Mouse (Mus musculus) monocyte, adult 2 months (primary cell): ENCODE data around the gene Gpr83.

ENCODE experiments used
- DNase-seq, 2 experiments: peaks; one replicate each; pipeline ENCODE4 v3.0.0; 2022; ENCODE audit warnings: low spot score in 2 of 2, low read depth in 1 of 2

The Gpr83 gene

DNA sequence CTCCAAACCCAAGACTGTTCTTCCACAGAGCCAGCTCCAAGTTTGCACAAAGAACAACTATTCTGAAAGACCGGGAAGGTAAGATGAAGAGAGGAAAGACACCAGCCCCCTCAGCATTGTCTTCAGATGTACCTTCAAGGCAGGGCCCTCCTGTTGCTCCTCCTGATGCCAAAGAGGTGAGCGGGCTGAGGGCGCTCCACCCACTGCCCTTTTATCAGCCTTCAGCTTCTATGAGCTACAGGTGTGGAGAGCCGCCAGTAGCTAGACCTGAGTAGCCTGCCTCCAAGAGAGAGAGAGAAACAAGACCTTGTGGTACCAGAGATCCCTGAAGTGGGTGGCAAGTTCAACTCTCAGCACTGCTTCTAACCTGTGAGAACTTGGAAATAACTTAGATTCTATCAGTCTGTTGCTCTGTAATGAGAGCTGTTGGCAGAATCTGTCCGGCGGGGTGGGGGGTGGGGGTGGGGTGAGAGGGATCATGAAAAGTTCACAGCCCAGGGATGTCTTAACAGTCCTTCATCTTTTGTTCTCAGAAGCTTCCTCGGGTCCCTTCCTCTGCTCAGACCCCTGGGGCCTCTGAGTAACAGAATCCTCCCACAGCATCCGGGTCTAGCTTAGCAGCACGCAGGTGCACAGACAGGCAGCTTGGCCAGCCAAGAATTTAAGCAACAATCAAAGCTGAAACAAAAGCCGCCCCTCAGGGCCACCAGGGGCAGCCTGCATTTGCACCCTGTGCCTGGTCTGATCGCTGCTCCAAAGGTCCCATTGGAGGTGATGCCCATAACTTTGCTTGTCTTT is 43.8 kb downstream of the Gpr83 start, which contains the start of gene Izumo1r:
Gene Izumo1r, minus strand, starts transcription at position 369 of the 798 bp plus-strand sequence.
- DNase-seq = no peak

DNA sequence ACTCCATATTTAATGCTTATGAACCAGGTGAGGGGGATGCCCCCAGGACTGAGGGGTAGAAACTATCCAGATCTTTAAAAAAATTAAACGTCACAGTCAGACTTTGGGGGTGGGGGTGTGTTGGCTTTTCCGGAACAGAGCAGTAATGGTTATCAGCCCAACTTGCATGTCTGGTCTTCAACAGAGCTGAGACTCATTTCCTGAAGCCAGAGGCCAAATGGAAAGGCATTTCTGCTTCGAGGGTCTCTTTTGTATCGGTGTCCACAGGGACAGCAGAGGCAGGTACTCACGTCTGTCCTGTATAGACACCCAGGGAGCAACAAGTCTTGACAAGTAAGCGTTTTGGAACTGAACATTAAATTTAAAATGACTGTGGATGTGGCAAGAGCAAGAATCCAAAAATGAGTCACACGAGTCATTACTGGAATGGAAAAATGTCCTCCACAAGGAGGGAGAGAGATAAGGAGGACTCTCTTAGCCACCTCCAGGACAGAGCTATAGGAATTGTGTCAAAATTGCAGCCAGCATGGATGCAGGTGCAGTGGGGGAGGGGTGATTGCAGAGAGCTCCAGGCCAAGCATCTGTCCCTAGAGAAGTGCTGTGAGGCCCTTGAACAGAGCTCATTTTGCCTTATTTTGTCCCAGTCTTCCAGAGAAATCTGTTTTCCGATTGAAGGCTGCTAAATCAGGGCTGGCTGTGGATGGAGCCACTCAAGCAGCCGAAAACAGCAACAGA is 44.9 kb downstream of the Gpr83 start:
- no peak for DNase-seq

DNA sequence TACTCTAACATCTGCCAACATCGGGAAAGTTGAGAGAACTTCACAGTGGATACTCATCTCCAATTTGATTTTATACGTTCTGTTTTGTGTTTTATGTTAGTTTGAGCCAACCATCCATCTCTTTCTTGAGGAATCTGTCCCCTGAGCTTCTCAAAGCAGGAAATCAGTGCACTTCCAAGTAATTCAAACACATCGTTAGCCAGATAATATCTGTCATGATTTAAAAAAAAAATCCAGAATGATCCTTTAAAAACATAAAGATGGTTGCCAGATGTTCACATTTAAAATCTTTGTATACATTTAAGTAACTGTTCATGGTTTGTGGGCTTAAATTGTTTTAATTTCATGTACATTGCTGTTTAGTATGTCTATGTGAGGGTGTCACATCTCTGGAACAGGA is 45.9 kb downstream of the Gpr83 start:
- DNase-seq = no peak

DNA sequence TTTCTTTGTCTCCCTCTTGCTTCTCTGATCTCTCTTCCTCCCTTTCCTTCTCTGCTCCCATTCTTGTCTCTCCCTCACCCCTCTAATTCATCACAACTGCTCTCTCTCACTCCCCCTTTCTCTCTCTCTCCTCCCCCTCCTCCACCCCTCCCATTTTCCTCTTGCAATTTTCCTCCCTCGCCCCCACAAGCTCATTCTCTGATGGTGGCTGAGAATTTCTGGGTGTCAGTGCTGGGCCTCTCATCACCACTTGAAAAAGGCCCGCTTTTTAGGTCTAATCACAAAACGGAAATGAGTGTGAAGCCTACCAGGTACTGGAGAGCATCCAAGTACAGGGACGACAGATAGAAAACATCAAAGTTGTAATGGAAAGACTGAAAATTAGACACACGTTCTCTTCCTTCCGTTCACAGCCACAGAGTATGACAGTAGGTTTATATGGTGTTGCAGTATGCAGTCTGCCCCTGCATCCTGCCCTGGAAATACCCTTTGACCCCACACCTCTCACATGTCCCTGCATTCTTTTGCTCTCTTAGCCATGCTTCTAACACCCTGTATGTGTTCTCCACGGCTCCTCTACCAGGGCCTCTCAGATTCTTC is 47.9 kb downstream of the Gpr83 start:
- no peak for DNase-seq

DNA sequence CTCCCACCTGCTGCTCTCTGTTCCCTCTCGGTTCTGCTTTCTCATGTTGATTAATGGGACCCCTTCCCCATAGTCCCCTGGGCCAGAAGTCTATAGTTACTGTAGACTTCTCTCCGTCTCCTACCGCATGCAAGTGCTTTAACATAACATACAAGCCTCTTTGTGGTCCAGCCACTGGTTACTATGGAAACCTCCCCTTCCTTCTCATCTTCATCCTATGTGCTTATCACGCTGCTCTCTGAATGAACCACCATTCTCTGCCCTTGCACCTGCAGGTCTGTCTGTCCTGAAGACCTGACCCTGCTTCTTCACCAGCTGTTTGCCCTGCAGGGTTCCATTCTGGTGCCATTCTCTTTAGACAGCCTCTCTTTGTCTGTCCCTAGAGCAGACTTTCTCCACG is 50.0 kb downstream of the Gpr83 start:
- no peak for DNase-seq

DNA sequence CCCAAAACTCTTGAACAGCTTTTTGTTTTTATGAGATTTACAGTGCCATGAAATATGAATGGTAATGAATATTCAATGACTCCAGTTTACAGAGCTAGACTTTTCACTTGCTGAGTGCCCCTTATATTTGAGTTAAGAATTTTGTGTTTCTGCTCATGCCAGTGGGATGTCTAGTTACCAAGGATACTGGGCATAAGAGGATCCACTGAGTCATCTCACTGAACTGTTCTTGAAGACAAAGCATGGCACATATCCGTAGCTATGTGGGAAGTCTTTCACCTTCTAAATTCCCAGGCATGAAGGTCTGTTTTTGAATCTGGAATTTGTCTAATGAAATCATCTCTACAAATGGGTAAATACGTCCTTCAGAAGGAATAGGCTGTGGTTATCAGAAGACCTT is 52.0 kb downstream of the Gpr83 start:
- DNase-seq = no peak

DNA sequence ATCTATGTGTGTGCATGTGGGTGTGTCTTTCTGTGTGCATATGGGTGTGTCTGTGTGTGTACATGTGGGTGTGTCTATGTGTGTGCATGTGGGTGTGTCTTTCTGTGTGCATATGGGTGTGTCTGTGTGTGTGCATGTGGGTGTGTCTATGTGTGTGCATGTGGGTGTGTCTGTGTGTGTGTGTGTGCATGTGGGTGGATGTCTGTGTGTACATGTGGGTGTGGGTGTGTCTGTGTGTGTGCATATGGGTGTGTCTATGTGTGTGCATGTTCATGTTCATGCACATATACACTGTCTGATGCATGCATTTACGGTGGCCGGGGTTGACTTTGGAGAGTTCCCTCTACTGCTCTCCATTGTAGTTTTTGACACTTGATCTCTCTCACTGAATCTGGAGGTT is 57.7 kb downstream of the Gpr83 start:
- no peak for DNase-seq

DNA sequence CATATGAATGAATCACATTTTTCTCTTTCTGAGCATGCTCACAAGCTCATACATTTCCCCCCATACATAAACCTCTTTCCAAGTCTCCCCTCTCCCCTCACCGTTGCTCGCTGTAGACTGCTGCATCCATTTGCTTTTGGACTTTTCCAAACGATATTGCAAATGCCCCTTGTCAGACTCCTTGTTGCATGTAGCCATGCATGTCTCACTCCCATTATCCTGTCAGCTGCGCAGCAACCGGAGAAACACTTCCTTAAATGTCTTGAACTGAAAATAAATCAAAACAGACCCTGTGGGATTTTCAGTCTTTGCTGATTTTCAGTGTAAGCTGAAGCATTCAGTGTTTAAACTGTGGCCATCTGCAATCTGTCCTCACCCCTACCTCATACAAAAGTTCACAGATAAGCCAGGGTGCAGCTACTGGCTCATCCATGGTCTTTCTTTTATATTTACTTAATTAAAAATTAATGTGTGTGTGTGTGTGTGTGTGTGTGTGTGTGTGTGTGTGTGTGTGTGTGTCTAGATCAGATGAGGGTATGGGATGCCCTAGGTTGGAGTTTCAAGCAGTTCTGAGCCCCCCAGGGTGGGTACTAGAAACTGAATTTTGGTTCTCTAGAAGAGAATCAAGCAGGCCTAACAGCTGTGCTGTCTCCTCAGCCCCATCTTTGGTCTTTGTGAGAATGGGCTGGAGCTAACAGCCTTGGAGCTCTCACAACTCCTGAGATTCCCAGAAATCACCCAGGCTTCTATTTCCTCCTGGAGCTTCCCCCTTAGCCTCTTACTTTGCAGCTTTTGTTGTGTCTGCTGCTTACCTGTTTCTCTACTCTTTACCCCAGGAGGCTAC is 59.0 kb downstream of the Gpr83 start:
- no peak for DNase-seq
